ENCODE assay signal across 8 mouse cellular contexts in the genomic region with DNA sequence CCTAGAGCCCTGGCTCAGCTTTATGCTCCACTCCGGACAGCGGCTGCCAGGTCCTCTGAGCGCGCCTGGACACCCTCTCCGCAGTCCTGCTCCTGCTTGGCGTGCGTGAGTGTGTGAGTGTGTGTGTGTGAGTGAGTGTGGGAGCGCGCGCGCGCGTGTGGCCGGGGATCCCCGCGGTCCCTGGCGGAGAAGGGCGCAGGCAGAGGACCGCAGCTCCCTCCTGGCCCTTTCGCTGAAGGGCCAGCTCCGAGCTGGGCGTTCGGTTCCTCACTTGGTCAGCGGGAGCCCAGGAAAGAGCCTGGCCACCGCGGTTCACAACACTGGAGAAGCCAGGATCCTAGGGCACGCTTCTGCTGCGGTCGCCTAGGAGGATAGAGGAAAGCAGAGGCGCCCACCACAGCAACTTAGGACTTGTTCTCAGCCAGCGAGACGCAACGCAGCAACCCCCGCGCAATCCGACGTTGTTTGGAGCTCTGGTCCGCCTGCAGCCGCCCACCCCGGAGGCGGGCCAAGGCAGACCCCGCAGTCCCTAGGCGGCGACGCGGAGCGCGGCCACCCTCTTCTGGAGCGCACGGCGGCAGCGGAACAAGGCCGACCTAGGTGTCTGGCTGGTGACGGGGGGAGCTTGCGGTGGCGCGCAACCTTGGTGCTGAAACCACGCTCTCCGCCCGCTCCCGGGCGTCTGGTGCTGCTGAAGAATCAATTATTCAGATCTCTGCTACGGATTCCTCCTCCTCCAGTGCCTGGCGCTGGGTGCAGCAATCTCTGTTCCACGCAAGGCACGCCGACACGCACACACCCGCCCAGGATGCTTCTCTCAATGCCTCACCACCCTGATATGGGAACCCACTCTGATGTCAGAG. TPM values are rescaled to one million over a fixed set of nuclear protein-coding genes. Genes with fewer than 3 reads are reported as not detected.
DNase-seq lines count a peak whose midpoint lies in the region; ATAC-seq and TF ChIP-seq lines count a peak whose summit lies in the region.

Gene Grin2a, minus strand, starts transcription at position 610 of the 863 bp plus-strand sequence.

- in situ Hi-C loops in ES-E14 (cut with MboI; ENCODE audit: low sequenced_read_pairs in 2 of 2, unreplicated experiment in 2 of 2): no loop called here

- H3K36me3 ChIP-seq in heart, embryonic 10.5 days: no peaks in the 10 kb centered on the region
- H3K36me3 ChIP-seq in heart, adult 2 months (ENCODE audit: control insufficient read depth, insufficient read depth, low read length): no peaks in the 10 kb centered on the region
- no peaks in the 10 kb centered on the region for H3K36me3 ChIP-seq in ES-E14 (ENCODE audit: control insufficient read depth, insufficient read depth, low read length, poor library complexity, severe bottlenecking)
- H3K36me3 ChIP-seq in embryonic facial prominence, embryonic 12.5 days: no peaks in the 10 kb centered on the region
- no peaks in the 10 kb centered on the region for H3K36me3 ChIP-seq in midbrain, embryonic 13.5 days

- TF ChIP-seq CTCF in heart, adult 2 months (IDR thresholded peaks at IDR 0.05): no peak

- peaks cover 39% of the 10 kb centered on the region for H3K4me1 ChIP-seq in heart, embryonic 10.5 days
- H3K4me1 ChIP-seq in heart, adult 2 months (ENCODE audit: control insufficient read depth, insufficient read depth, low read length): no peaks in the 10 kb centered on the region
- peaks cover 0 to 13% of the 10 kb centered on the region in 2 experiments; a peak in 2 of 4 replicates for H3K4me1 ChIP-seq in ES-E14 (ENCODE audit: control insufficient read depth in 2 of 2, insufficient read depth in 2 of 2, low read length in 2 of 2, poor library complexity in 1 of 2)
- peaks cover 28% of the 10 kb centered on the region for H3K4me1 ChIP-seq in embryonic facial prominence, embryonic 12.5 days
- peaks cover 39% of the 10 kb centered on the region for H3K4me1 ChIP-seq in midbrain, embryonic 13.5 days (replicated peaks)

- peak within 1 kb of the TSS; percentile 88 for H3K4me2 ChIP-seq in embryonic facial prominence, embryonic 12.5 days (replicated peaks)
- H3K4me2 ChIP-seq in midbrain, embryonic 13.5 days (replicated peaks): peak within 1 kb of the TSS; percentile 97

- H3K27ac ChIP-seq in heart, embryonic 10.5 days: 0 out of 2 replicates have a peak within 1 kb of the TSS, but pooled peaks have one; percentile 29
- H3K27ac ChIP-seq in heart, adult 2 months: no peak within 1 kb of the TSS
- no peak within 1 kb of the TSS for H3K27ac ChIP-seq in ES-E14 (ENCODE audit: insufficient read depth, low read depth, low read length, poor library complexity, severe bottlenecking)
- no peak within 1 kb of the TSS for H3K27ac ChIP-seq in embryonic facial prominence, embryonic 12.5 days
- H3K27ac ChIP-seq in midbrain, embryonic 13.5 days: 0 out of 2 replicates have a peak within 1 kb of the TSS, but pooled peaks have one; percentile 26

- peak; percentile 76 for DNase-seq in heart, embryonic 10.5 days (ENCODE audit: low spot score)
- DNase-seq in heart, adult 2 months: no peak
- DNase-seq in ES-E14 (ENCODE audit: low read depth, low spot score): no peak
- DNase-seq in layer of hippocampus, adult 18-20 months (ENCODE audit: low spot score in 2 of 2): peak; percentile 70 to 84
- DNase-seq in gastrocnemius, postnatal 36 days: no peak
- no peak for DNase-seq in urinary bladder, postnatal 25 days (ENCODE audit: low spot score)

- peak within 1 kb of the TSS; percentile 62 for H3K4me3 ChIP-seq in heart, embryonic 10.5 days
- no peak within 1 kb of the TSS for H3K4me3 ChIP-seq in heart, adult 2 months
- peak within 1 kb of the TSS; percentile 58 to 61 for H3K4me3 ChIP-seq in ES-E14 (ENCODE audit: insufficient read depth in 1 of 2, low read depth in 1 of 2, low read length in 2 of 2, poor library complexity in 1 of 2, severe bottlenecking in 1 of 2)
- peak within 1 kb of the TSS; percentile 41 for H3K4me3 ChIP-seq in embryonic facial prominence, embryonic 12.5 days
- H3K4me3 ChIP-seq in midbrain, embryonic 13.5 days (replicated peaks): peak within 1 kb of the TSS; percentile 56

- H3K27me3 ChIP-seq in heart, embryonic 10.5 days (ENCODE audit: insufficient read depth, poor library complexity, severe bottlenecking): peaks cover 69% of the 10 kb centered on the region
- peaks cover 5% of the 10 kb centered on the region for H3K27me3 ChIP-seq in heart, adult 2 months (ENCODE audit: control insufficient read depth, insufficient read depth, low read length)
- H3K27me3 ChIP-seq in embryonic facial prominence, embryonic 12.5 days: peaks cover 65% of the 10 kb centered on the region
- peaks cover 67% of the 10 kb centered on the region for H3K27me3 ChIP-seq in midbrain, embryonic 13.5 days

- no peak for ATAC-seq in embryonic facial prominence, embryonic 12.5 days (ENCODE audit: insufficient number of reproducible peaks, insufficient read depth, low FRiP score, low TSS enrichment)
- peak; percentile 21; the same call in 1 of the 2 replicates for ATAC-seq in midbrain, embryonic 13.5 days

- no peak for TF ChIP-seq EP300 in heart, adult 2 months (IDR thresholded peaks at IDR 0.05; ENCODE audit: insufficient read depth, low read depth, low read length)

- H3K9ac ChIP-seq in heart, adult 2 months (ENCODE audit: low read depth, low read length): no peak within 1 kb of the TSS
- peak within 1 kb of the TSS; percentile 14; the same call in 1 of the 2 replicates for H3K9ac ChIP-seq in ES-E14 (ENCODE audit: insufficient read depth, low read depth, low read length, poor library complexity, severe bottlenecking)
- peak within 1 kb of the TSS; percentile 42 for H3K9ac ChIP-seq in embryonic facial prominence, embryonic 12.5 days
- H3K9ac ChIP-seq in midbrain, embryonic 13.5 days (replicated peaks): peak within 1 kb of the TSS; percentile 68

- H3K79me2 ChIP-seq in heart, adult 2 months (replicated peaks; ENCODE audit: control insufficient read depth, insufficient read depth, low read length): no peaks in the 10 kb centered on the region

- no peaks in the 10 kb centered on the region for H3K9me3 ChIP-seq in heart, embryonic 10.5 days
- H3K9me3 ChIP-seq in ES-E14 (ENCODE audit: control insufficient read depth, insufficient read depth, low read depth, low read length): no peaks in the 10 kb centered on the region
- H3K9me3 ChIP-seq in embryonic facial prominence, embryonic 12.5 days: no peaks in the 10 kb centered on the region
- H3K9me3 ChIP-seq in midbrain, embryonic 13.5 days: no peaks in the 10 kb centered on the region

- intact Hi-C loops in heart, adult 2 months (cut with DNase I): loop anchor here (5.0 kb wide), 2 partner anchors 1093 to 1113 kb away; no protein-coding TSS in a partner anchor
- intact Hi-C loops in gastrocnemius, postnatal 36 days (cut with DNase I): loop anchor here (5.0 kb wide), 2 partner anchors 988 to 1113 kb away; no protein-coding TSS in a partner anchor

- TF ChIP-seq POLR2A in heart, adult 2 months (IDR thresholded peaks at IDR 0.05; ENCODE audit: insufficient read depth, low read depth, low read length): no peak

- WGBS in heart, embryonic 10.5 days: under 1% methylated on average over 69 of the region's 69 CpGs
- WGBS in heart, adult 2 months: 1% methylated on average over 69 of the region's 69 CpGs
- WGBS in embryonic facial prominence, embryonic 12.5 days: under 1% methylated on average over 69 of the region's 69 CpGs
- WGBS in midbrain, embryonic 13.5 days: under 1% methylated on average over 69 of the region's 69 CpGs

TF ChIP-seq in ES-E14, 5 proteins besides CTCF, POLR2A, EP300 and RAD21:
- TF ChIP-seq CHD2 (IDR thresholded peaks at IDR 0.05; ENCODE audit: low read depth, low read length) (no peak), ZNF384 (IDR thresholded peaks at IDR 0.05; ENCODE audit: low read depth, low read length) (no peak), ZC3H11A (IDR thresholded peaks at IDR 0.05; ENCODE audit: borderline replicate concordance, low read depth, low read length) (no peak), HCFC1 (IDR thresholded peaks at IDR 0.05; ENCODE audit: borderline replicate concordance, insufficient read depth, low read length) (no peak), MAFK (IDR thresholded peaks at IDR 0.05; ENCODE audit: insufficient read depth, low read depth, low read length) (no peak)
TF ChIP-seq in ES-E14: peak in this region for 0.

RNA-seq across cellular contexts. Expression of gene Grin2a, which starts in this region (rescaled TPM):
- 0.69 and 0.72 TPM in 2 replicates for polyA plus RNA-seq in heart, embryonic 10.5 days (2016; fragmentation: Nextera tagmentation; extraction: Ambion mirVana)
- under 1 TPM; 0.07 to 0.10 TPM for total RNA-seq in heart, adult 2 months (2021)
- polyA plus RNA-seq in heart, adult 2 months (2012; rRNA removed): 0.02 and 0.03 TPM in 2 replicates
- total RNA-seq in ES-E14 (2012; rRNA removed): 0.32 and 0.62 TPM in 2 replicates
- 1.3 and 1.7 TPM in 2 replicates for polyA plus RNA-seq in embryonic facial prominence, embryonic 12.5 days (2016; fragmentation: Nextera tagmentation; extraction: Ambion mirVana)
- 100 to 1,000 TPM; 327 to 355 TPM for total RNA-seq in layer of hippocampus, adult 18-20 months (2021)
- 3.8 and 4.0 TPM in 2 replicates for polyA plus RNA-seq in midbrain, embryonic 13.5 days (2015; fragmentation: Nextera tagmentation; extraction: Ambion mirVana)
- not detected for total RNA-seq in gastrocnemius, postnatal 36 days (2021)

Comparison
In these comparisons a context has a peak if more than half of its experiments do, and no peak if none do; other contexts are left out.
1. RNA of gene Grin2a (total RNA-seq): 327 to 355 TPM in layer of hippocampus, adult 18-20 months; 0.32 to 0.62 TPM in ES-E14, 0.07 to 0.10 TPM in heart, adult 2 months and not detected in gastrocnemius, postnatal 36 days; every median in the first group is over 100 times any median in the second.
2. Peak in DNase-seq, H3K4me3 ChIP-seq and H3K27ac ChIP-seq in heart, embryonic 10.5 days; RNA of the gene not detected or under 1 TPM.
3. DNase-seq: peak in layer of hippocampus, adult 18-20 months (2 of 2); none in heart, adult 2 months (0 of 2), ES-E14 (single experiment), gastrocnemius, postnatal 36 days (0 of 2) and urinary bladder, postnatal 25 days (single experiment).